Mouse (Mus musculus): ENCODE data around the gene Fbxo45. TPM values are rescaled to one million over a fixed set of nuclear protein-coding genes. Genes with fewer than 3 reads are reported as not detected.
A peak's percentile ranks its signal among the peaks of the same experiment; 100 is the strongest.
"Not testable (repeated sequence)": the region's sequence is repeated elsewhere in the genome, so short reads cannot be mapped to it uniquely, and the experiment has no call there.

Fbxo45 gene
- polyA plus RNA-seq, 1 experiment from 2014 or later: 7.9 TPM

DNA sequence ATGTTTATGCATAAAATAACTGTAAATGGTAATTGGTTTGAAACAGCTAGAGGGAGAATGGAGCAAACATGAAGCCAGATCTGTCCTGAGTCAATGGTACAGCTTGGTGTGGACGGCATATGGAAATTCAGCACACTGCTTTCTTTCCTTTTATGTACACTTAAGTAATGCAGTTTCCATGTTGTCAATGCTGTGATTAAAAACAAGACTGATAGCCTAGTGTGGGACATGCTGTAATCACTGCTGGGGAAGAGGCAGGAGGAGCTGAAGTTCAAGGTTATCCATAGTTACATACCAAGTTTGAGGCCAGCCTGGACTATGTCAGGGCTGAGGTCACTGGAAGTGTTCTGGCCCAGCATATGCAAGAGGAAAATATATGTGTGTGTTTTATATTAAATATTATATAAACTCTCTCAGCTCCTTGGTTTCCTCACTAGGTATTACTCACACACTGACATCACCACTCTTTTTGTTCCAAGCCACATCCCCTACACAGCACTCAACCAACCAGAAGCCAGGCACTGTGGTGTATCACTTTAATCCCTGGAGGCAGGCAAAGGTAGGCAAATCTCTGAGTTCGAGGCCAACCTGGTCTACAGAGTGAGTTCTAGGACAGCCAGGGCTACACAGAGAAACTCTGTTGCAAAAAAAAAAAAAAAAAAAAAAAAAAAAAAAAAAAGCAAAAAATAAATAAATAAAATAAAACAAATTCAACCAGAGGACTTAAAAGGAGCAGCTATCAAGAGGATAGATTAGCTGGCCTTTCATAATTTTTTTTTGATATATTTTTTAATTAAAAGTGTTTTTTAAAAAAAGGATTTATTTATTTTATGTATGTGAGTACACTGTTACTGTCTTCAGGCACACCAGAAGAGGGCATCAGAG is 7.3 kb downstream of the Fbxo45 start:
- TF ChIP-seq CTCF (IDR thresholded peaks at IDR 0.05) (no peak), EP300 (IDR thresholded peaks at IDR 0.05) (no peak)
- no peaks in the 10 kb centered on the region for H3K9me3 ChIP-seq (ENCODE audit: low read length)
- DNase-seq (ENCODE audit: low spot score): peak; percentile 31
- no peaks in the 10 kb centered on the region for H3K27me3 ChIP-seq (replicated peaks; ENCODE audit: insufficient read depth, low read length)
- WGBS: 72% methylated on average over 2 of the region's 2 CpGs
- H3K9ac ChIP-seq (replicated peaks; ENCODE audit: low read depth): no peak overlapping the region
- H3K36me3 ChIP-seq (ENCODE audit: insufficient read depth, low read length): 0 out of 2 replicates have a peak, but pooled peaks cover 2% of the 10 kb centered on the region
- ATAC-seq: no peak
- no peaks in the 10 kb centered on the region for H3K4me1 ChIP-seq (ENCODE audit: insufficient read depth, low read depth, low read length)
- no peak overlapping the region for H3K4me3 ChIP-seq (ENCODE audit: low read depth, low read length)
- no peak overlapping the region for H3K27ac ChIP-seq (ENCODE audit: low read length)
- no peak overlapping the region for H3K4me2 ChIP-seq (replicated peaks; ENCODE audit: low read depth, low read length)

DNA sequence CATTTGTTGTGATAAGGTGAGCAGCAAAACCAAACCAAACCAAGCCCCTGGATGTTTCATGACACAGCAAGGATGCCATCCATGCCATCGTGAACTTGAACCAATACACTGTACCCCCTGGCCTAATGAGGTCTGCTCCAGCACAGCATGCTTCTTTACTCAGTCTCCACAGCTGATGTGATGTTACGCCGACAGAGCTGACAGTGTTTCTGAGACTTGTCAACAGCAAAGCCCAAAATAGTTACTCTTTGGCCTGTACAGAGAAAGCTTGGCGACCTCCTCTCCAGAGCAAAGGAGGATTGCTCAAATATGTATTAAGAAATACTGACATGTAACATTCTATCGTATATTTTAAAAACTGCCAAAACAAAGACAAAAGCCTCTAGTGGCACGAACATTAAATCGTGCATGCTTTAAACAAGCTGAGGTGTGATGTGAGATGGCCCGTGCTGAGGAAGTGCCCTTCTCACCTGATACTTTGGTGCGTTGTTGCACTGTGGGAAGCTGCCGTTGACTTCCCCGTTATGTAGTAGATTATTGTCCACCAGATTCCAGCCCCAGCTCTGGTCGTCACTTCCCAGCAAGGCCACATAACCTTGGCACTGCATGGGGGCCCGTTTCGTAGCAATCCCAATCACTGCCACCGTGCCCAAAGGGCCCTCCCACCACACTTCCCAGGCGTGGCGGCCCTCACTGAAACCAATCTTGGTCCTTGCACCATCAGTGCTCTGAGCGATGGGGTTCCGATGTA is 8.9 kb downstream of the Fbxo45 start:
- Histone ChIP-seq H3K27ac (ENCODE audit: low read length) (peak overlapping the region; percentile 47), H3K9me3 (ENCODE audit: low read length) (no peaks in the 10 kb centered on the region), H3K36me3 (ENCODE audit: insufficient read depth, low read length) (0 out of 2 replicates have a peak, but pooled peaks cover 9% of the 10 kb centered on the region), H3K4me2 (replicated peaks; ENCODE audit: low read depth, low read length) (no peak overlapping the region), H3K9ac (replicated peaks; ENCODE audit: low read depth) (no peak overlapping the region), H3K4me3 (ENCODE audit: low read depth, low read length) (no peak overlapping the region), H3K4me1 (ENCODE audit: insufficient read depth, low read depth, low read length) (no peaks in the 10 kb centered on the region), H3K27me3 (replicated peaks; ENCODE audit: insufficient read depth, low read length) (no peaks in the 10 kb centered on the region)
- TF ChIP-seq CTCF (IDR thresholded peaks at IDR 0.05) (peak; percentile 3; the same call in 1 of the 2 replicates), EP300 (IDR thresholded peaks at IDR 0.05) (peak; percentile 71)
- ATAC-seq (peak; percentile 90), DNase-seq (ENCODE audit: low spot score) (peak; percentile 89)
- 65% methylated on average over 19 of the region's 19 CpGs for WGBS

DNA sequence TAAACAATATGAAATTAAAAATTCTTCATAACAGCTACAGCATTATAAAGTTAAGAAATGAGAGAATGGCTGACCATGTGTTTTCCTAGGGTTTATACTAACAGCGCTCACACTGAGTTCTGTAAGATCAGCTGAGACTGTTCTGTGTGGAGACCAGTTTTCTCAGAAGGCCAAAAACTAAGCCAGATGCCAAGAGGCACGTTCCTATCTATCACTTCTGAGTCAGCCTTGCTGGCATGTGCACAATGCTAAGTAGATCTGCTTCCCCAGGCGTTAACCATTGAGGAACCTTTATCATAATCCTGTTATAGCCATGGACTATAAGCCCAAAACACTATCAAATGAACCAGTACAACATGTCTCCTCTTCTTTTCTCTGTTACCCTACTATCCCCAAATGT is 14.9 kb downstream of the Fbxo45 start:
- peak; percentile 19 for DNase-seq (ENCODE audit: low spot score)
- H3K4me2 ChIP-seq (replicated peaks; ENCODE audit: low read depth, low read length); ATAC-seq; H3K9me3 ChIP-seq (ENCODE audit: low read length); H3K4me1 ChIP-seq (ENCODE audit: insufficient read depth, low read depth, low read length); H3K4me3 ChIP-seq (ENCODE audit: low read depth, low read length); H3K27me3 ChIP-seq (replicated peaks; ENCODE audit: insufficient read depth, low read length); H3K9ac ChIP-seq (replicated peaks; ENCODE audit: low read depth); H3K27ac ChIP-seq (ENCODE audit: low read length): not testable (repeated sequence)
- peaks cover 12% of the 10 kb centered on the region; the same call in 1 of the 2 replicates for H3K36me3 ChIP-seq (ENCODE audit: insufficient read depth, low read length)
- WGBS: 68% methylated on average over 3 of the region's 3 CpGs

DNA sequence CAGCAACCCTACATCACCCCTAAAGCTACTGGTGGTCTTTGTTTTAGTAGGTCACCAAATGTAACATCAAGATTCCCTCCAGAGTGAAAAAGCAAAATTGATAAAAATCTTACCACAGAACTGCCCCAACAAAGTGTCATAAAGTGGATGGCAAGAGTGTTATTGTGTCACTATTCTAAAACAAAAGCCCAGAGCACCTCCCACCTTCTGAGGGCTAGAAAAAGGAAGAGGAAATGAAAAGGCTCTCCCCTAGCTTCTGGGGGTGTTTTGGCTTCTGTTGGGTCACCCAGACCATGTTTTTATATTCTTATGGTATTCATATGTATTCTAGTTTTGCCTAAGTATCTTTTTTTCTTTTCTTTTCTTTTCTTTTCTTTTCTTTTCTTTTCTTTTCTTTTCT is 24.6 kb downstream of the Fbxo45 start:
- Histone ChIP-seq H3K4me2 (replicated peaks; ENCODE audit: low read depth, low read length) (no peak overlapping the region), H3K36me3 (ENCODE audit: insufficient read depth, low read length) (no peaks in the 10 kb centered on the region), H3K27ac (ENCODE audit: low read length) (no peak overlapping the region), H3K4me3 (ENCODE audit: low read depth, low read length) (no peak overlapping the region), H3K9ac (replicated peaks; ENCODE audit: low read depth) (no peak overlapping the region), H3K9me3 (ENCODE audit: low read length) (no peaks in the 10 kb centered on the region), H3K27me3 (replicated peaks; ENCODE audit: insufficient read depth, low read length) (no peaks in the 10 kb centered on the region), H3K4me1 (ENCODE audit: insufficient read depth, low read depth, low read length) (no peaks in the 10 kb centered on the region)
- TF ChIP-seq EP300 (IDR thresholded peaks at IDR 0.05) (no peak), CTCF (IDR thresholded peaks at IDR 0.05) (no peak)
- DNase-seq (ENCODE audit: low spot score): no peak
- no peak for ATAC-seq

DNA sequence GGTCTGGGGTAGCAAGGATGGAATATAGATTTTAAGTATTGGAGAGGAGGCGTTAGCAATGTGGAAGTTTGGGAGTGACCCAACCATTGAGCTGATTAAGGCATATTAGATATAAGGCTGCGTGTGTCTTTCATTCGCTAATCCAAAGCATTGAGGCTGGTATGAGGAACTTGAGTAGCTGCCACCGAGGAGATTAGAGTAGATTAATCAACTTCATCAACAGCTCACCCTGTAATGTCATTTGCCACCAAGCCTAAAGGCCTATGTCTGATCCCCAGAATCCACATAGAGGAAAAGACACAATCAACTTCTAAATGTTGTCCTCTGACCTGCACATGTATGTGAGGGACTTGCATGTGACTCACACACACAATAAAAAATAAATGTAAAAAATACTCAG is 25.2 kb downstream of the Fbxo45 start:
- DNase-seq (ENCODE audit: low spot score) (no peak), ATAC-seq (no peak)
- Histone ChIP-seq H3K27ac (ENCODE audit: low read length) (no peak overlapping the region), H3K9me3 (ENCODE audit: low read length) (no peaks in the 10 kb centered on the region), H3K4me1 (ENCODE audit: insufficient read depth, low read depth, low read length) (no peaks in the 10 kb centered on the region), H3K4me3 (ENCODE audit: low read depth, low read length) (no peak overlapping the region), H3K27me3 (replicated peaks; ENCODE audit: insufficient read depth, low read length) (no peaks in the 10 kb centered on the region), H3K4me2 (replicated peaks; ENCODE audit: low read depth, low read length) (no peak overlapping the region), H3K9ac (replicated peaks; ENCODE audit: low read depth) (no peak overlapping the region), H3K36me3 (ENCODE audit: insufficient read depth, low read length) (no peaks in the 10 kb centered on the region)
- no peak for TF ChIP-seq EP300 (IDR thresholded peaks at IDR 0.05)
- TF ChIP-seq CTCF (IDR thresholded peaks at IDR 0.05): no peak
- 76% methylated on average over 4 of the region's 4 CpGs for WGBS

DNA sequence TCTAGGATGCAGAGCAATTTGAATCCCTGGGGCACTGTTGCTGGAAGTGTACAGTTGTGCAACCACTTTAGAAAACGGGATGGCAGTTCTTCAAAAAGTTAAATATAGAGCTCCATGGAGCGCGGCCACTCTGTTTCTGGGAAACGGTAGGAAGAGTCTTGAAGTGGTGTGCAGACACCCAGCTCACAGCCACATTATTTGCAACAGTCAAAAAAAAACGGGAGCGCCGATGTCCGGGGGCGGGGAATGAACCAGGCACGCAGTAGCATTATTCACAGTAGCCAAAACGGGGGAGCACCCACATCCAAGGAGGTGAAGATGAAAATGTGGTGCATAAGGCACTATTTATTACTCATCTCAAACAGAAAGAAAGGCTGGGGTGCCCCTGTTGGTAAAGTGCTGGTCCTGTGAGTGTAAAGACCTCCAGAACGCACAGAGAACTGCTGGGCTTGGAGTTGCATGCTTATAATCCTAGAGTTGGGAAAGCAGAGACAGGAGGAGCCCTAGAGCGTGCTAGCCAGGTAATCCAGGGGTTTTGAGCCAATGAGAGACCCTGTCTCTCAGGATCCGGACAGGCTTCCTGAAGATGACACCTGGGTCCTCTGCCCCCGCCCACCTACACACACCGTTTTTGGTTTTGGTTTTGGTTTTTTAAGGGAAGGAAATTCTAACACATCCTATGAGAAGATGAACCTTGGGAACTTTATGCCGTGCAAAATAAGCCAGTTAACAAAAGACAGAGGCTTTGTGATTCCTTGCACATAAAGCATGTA is 32.0 kb downstream of the Fbxo45 start:
- peak; percentile 20 for DNase-seq (ENCODE audit: low spot score)
- no peaks in the 10 kb centered on the region for H3K4me1 ChIP-seq (ENCODE audit: insufficient read depth, low read depth, low read length)
- TF ChIP-seq CTCF (IDR thresholded peaks at IDR 0.05): no peak
- no peak for TF ChIP-seq EP300 (IDR thresholded peaks at IDR 0.05)
- WGBS: 65% methylated on average over 17 of the region's 17 CpGs
- no peak overlapping the region for H3K4me3 ChIP-seq (ENCODE audit: low read depth, low read length)
- H3K36me3 ChIP-seq (ENCODE audit: insufficient read depth, low read length): no peaks in the 10 kb centered on the region
- no peak overlapping the region for H3K27ac ChIP-seq (ENCODE audit: low read length)
- ATAC-seq: no peak
- H3K9me3 ChIP-seq (ENCODE audit: low read length): no peaks in the 10 kb centered on the region
- no peaks in the 10 kb centered on the region for H3K27me3 ChIP-seq (replicated peaks; ENCODE audit: insufficient read depth, low read length)
- H3K9ac ChIP-seq (replicated peaks; ENCODE audit: low read depth): no peak overlapping the region
- H3K4me2 ChIP-seq (replicated peaks; ENCODE audit: low read depth, low read length): no peak overlapping the region

Data from lung, postnatal 0 days (tissue).